ENCODE assay signal across 23 mouse cellular contexts in the genomic region with DNA sequence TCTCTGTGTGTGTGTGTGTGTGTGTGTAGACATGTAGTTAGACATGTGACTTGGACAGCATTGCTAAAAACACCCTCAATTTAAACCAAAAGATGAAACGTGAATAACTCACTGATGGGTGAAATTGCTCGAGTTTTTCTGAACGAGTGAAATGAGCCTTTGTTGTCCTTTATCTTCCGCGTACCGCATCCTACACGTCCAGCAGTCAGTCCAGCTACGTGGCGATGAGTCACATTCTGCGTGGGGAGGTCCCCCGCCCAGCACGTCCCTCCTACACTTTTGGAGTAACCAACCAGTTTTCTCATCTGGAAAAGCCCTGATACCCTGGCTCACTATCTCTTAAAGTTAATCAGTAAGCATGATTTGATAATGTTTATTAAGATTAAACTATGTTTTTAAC.
DNase-seq lines count a peak whose midpoint lies in the region; ATAC-seq and TF ChIP-seq lines count a peak whose summit lies in the region.
"Had no signal": no experiment of that assay in that cellular context is flagged by ENCODE, and none has a peak within 500 bp of the region (broad histone marks: within the 10 kb centered on the region; RNA-seq: fewer than 3 reads in every experiment).

No protein-coding gene starts in this region.

- no peak for TF ChIP-seq CTCF in forebrain, postnatal 0 days (IDR thresholded peaks at IDR 0.05; ENCODE audit: low read depth)

- H3K27me3 ChIP-seq in forebrain, postnatal 0 days (ENCODE audit: insufficient read depth, low read length), result no peaks in the 10 kb centered on the region
- no peaks in the 10 kb centered on the region for H3K27me3 ChIP-seq in forebrain, embryonic 16.5 days (replicated peaks; ENCODE audit: control insufficient read depth, insufficient read depth, low read length)
- H3K27me3 ChIP-seq: forebrain, embryonic 13.5 days; midbrain, embryonic 15.5 days had no signal

- no peak overlapping the region for H3K9ac ChIP-seq in forebrain, postnatal 0 days
- no peak overlapping the region for H3K9ac ChIP-seq in forebrain, embryonic 16.5 days (replicated peaks; ENCODE audit: low read depth, low read length)
- H3K9ac ChIP-seq: forebrain, embryonic 13.5 days; liver, embryonic 14.5 days; midbrain, embryonic 15.5 days had no signal

- 76% methylated on average over 12 of the region's 12 CpGs for WGBS in forebrain, postnatal 0 days
- WGBS in forebrain, embryonic 16.5 days, result 84% methylated on average over 12 of the region's 12 CpGs

- H3K4me2 ChIP-seq in forebrain, postnatal 0 days (ENCODE audit: low read depth), result no peak overlapping the region
- no peak overlapping the region for H3K4me2 ChIP-seq in forebrain, embryonic 16.5 days (ENCODE audit: low read length)
- H3K4me2 ChIP-seq: forebrain, embryonic 13.5 days; midbrain, embryonic 15.5 days had no signal

- DNase-seq in forebrain, postnatal 0 days, result no peak
- peak; percentile 41 for DNase-seq in layer of hippocampus, adult 9-11 months
- DNase-seq in layer of hippocampus, adult 8-10 months (ENCODE audit: low spot score in 2 of 2), result no peak
- peak; percentile 56 for DNase-seq in testis, postnatal 14 days (ENCODE audit: low spot score)
- no peak for DNase-seq in testis, postnatal 10 days (ENCODE audit: low spot score)
- DNase-seq in embryo, embryonic 11 days, result no peak
- DNase-seq: adrenal gland, postnatal 36 days; cerebellum, adult 8-10 months; gastrocnemius, postnatal 14 days; heart, postnatal 14 days; kidney, adult 11 months; kidney, postnatal 14 days; liver; lung, adult 2 months; lung, postnatal 10 days; thymus, postnatal 14 days had no signal

- H3K4me3 ChIP-seq in forebrain, postnatal 0 days (ENCODE audit: low read depth, low read length), result no peak overlapping the region
- H3K4me3 ChIP-seq in forebrain, embryonic 16.5 days (replicated peaks; ENCODE audit: low read length), result no peak overlapping the region
- H3K4me3 ChIP-seq: forebrain, embryonic 13.5 days; midbrain, embryonic 15.5 days had no signal

- no peaks in the 10 kb centered on the region for H3K9me3 ChIP-seq in forebrain, postnatal 0 days (ENCODE audit: low read length)
- H3K9me3 ChIP-seq in forebrain, embryonic 16.5 days (ENCODE audit: control insufficient read depth, low read length), result no peaks in the 10 kb centered on the region
- H3K9me3 ChIP-seq: forebrain, embryonic 13.5 days; midbrain, embryonic 15.5 days had no signal

- no peak for ATAC-seq in forebrain, postnatal 0 days
- no peak for ATAC-seq in forebrain, embryonic 16.5 days
- ATAC-seq in inflammation-experienced regulatory T-cells, adult 6 months, result no peak
- ATAC-seq: forebrain, embryonic 13.5 days; hindbrain, embryonic 16.5 days; midbrain, embryonic 15.5 days had no signal

- 0 out of 2 replicates have a peak, but pooled peaks cover 2% of the 10 kb centered on the region for H3K36me3 ChIP-seq in forebrain, postnatal 0 days (ENCODE audit: insufficient read depth)
- peaks cover 7% of the 10 kb centered on the region; the same call in 1 of the 2 replicates for H3K36me3 ChIP-seq in forebrain, embryonic 16.5 days (ENCODE audit: control insufficient read depth, insufficient read depth)

- H3K27ac ChIP-seq in forebrain, postnatal 0 days (ENCODE audit: low read depth, low read length), result 0 out of 2 replicates have a peak overlapping the region, but pooled peaks have one; percentile 24
- no peak overlapping the region for H3K27ac ChIP-seq in forebrain, embryonic 16.5 days (ENCODE audit: low read length)
- H3K27ac ChIP-seq: forebrain, embryonic 13.5 days; liver, embryonic 14.5 days; macrophage; midbrain, embryonic 15.5 days had no signal

- no peaks in the 10 kb centered on the region for H3K4me1 ChIP-seq in forebrain, postnatal 0 days (ENCODE audit: insufficient read depth)
- H3K4me1 ChIP-seq in forebrain, embryonic 16.5 days (replicated peaks; ENCODE audit: control insufficient read depth, insufficient read depth, low read length), result peaks cover 4% of the 10 kb centered on the region; the same call in 1 of the 2 replicates
- H3K4me1 ChIP-seq: forebrain, embryonic 13.5 days; midbrain, embryonic 15.5 days had no signal

Comparison
In these comparisons a context has a peak if more than half of its experiments do, and no peak if none do; other contexts are left out.
1. DNase-seq: peak in layer of hippocampus, adult 9-11 months (single experiment) and testis, postnatal 14 days (single experiment); none in forebrain, postnatal 0 days (single experiment), layer of hippocampus, adult 8-10 months (0 of 2), testis, postnatal 10 days (single experiment) and embryo, embryonic 11 days (single experiment).